Mouse (Mus musculus) thymus, adult 2 months (tissue): ENCODE results near the gene Cfap99.

ENCODE experiments used
- CTCF ChIP-seq: fragments of 200-500 bp; IDR thresholded peaks from 2 replicates; pipeline ENCODE4 v1.5.1; 2012; ENCODE audit warnings: mild to moderate bottlenecking, control low read depth, low read length, moderate library complexity, borderline replicate concordance; ENCODE audit not compliant: control insufficient read depth, poor library complexity, insufficient read depth; ENCODE audit errors: extremely low read depth
- POLR2A ChIP-seq: fragments of 200-500 bp; IDR thresholded peaks from 2 replicates; pipeline ENCODE4 v1.6.1; 2012; ENCODE audit warnings: mild to moderate bottlenecking, low read length, control low read depth, moderate library complexity; ENCODE audit not compliant: control insufficient read depth, poor library complexity, insufficient read depth; ENCODE audit errors: extremely low read depth

DNA sequence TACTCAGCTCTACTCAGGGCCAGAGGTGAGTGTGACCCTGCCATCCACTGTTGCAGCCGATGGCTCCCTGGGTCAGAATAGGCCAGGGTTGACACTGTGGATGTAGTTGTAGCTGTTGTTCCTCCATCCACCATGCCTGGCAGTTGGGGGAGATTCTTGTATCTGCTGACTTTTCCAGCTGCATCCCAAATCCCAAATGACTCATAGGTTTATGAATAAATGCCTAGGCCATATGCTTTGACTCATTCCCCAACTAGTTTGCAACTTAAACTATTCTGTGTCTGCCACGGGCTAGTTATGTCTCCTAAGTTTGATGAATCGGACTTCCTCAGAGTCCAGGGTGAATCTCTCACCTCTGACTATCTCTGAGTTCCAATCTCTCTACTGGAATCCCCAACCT lies 71.9 kb downstream of the Cfap99 start:
- no peak for TF ChIP-seq POLR2A
- TF ChIP-seq CTCF, result no peak
